Mouse (Mus musculus): ENCODE results near the gene Nabp2. TPM values are rescaled to one million over a fixed set of nuclear protein-coding genes. Genes with fewer than 3 reads are reported as not detected.

Nabp2 gene
- 79.3 and 82.9 TPM in 2 replicates for polyA plus RNA-seq (2011; ENCODE audit: insufficient read depth, insufficient read length, low read depth, missing spikeins)

DNA sequence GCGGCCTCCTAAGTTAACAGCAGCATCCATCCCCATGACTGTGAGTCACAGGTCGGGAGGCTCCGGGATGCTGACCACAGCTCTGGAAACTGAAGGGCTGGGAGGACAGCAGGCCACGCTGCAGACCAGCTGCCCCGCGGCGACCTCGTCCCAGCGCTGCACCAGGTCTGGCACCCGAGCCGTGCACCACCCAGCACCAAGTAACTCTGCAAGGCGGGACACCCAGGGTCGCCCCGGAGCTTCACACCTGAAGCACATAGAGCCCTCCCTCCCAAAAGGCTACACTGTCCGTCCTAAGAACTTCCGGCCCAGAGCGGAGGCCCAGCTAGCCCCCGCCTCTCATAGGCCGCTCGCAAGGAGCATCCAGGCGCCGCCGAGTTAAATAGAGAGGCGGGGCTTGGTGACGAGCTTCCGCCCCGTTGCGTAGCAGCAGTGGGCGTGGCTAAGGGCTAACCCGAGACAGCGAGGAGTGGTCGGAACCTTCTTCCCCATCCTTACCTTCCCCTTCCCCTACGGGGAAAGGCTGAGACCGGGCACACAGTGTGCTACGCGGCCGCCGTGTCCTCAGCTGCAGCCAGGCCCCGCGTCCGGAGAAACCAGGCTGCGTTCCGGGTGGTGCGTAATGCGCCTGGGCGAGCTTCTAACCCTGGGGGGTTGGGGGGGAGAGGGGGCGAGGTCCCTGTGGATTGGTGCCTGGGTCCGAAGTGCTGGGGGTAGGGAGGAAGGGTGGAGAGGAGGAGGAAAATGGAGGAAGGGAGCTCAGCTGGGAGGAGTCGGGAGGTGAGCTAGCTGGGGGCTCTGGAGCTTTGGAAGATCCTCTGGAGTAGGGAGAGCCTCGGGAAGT lies at the start of gene Nabp2, which contains the start of gene Rnf41:
Nabp2 (minus strand) TSS at position 282 of the 844 bp plus-strand sequence.
Rnf41 (plus strand) TSS at position 447 of the 844 bp plus-strand sequence.
- TF ChIP-seq POLR2A (IDR thresholded peaks at IDR 0.05; ENCODE audit: insufficient read depth, low read length) (peak; percentile 68), CTCF (IDR thresholded peaks at IDR 0.05; ENCODE audit: low read depth, low read length) (no peak)
- Histone ChIP-seq H3K4me3 (ENCODE audit: low read depth, low read length) (peak within 1 kb of the TSS; percentile 73), H3K9me3 (replicated peaks; ENCODE audit: control insufficient read depth, insufficient read depth, low read length, poor library complexity, severe bottlenecking) (no peaks in the 10 kb centered on the region), H3K36me3 (ENCODE audit: control insufficient read depth, insufficient read depth, low read length, poor library complexity, severe bottlenecking) (peaks cover 11% of the 10 kb centered on the region), H3K27ac (ENCODE audit: insufficient read depth, low read length) (peak within 1 kb of the TSS; percentile 57), H3K9ac (ENCODE audit: low read depth, poor library complexity, severe bottlenecking) (peak within 1 kb of the TSS; percentile 77), H3K27me3 (ENCODE audit: control insufficient read depth, insufficient read depth, low read length, poor library complexity, severe bottlenecking) (no peaks in the 10 kb centered on the region), H3K4me1 (ENCODE audit: control insufficient read depth, insufficient read depth, low read length) (peaks cover 1% of the 10 kb centered on the region)

DNA sequence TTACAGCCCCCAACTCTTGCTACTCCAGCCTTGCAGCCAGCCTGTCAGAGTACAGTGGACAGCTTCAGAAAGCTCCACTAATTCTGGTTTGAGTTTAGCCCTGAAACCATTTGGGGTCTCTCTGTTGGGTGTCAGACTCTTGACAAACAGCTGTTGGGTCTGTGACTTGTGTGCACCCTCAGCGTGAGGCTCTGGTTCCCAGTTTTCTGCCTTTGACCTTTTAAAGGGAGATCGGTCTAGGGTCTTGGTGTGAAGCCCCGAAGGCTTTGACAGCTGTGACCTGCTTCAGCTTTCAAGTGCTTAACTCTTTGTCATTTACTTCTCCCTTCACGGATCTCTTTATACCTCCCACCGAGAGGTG lies 49.0 kb upstream of the Nabp2 start:
- H3K9me3 ChIP-seq (replicated peaks; ENCODE audit: control insufficient read depth, insufficient read depth, low read length, poor library complexity, severe bottlenecking) = no peaks in the 10 kb centered on the region
- no peaks in the 10 kb centered on the region for H3K4me1 ChIP-seq (ENCODE audit: control insufficient read depth, insufficient read depth, low read length)
- H3K36me3 ChIP-seq (ENCODE audit: control insufficient read depth, insufficient read depth, low read length, poor library complexity, severe bottlenecking) = peaks cover 8% of the 10 kb centered on the region
- H3K27ac ChIP-seq (ENCODE audit: insufficient read depth, low read length) = no peak overlapping the region
- no peaks in the 10 kb centered on the region for H3K27me3 ChIP-seq (ENCODE audit: control insufficient read depth, insufficient read depth, low read length, poor library complexity, severe bottlenecking)
- H3K9ac ChIP-seq (ENCODE audit: low read depth, poor library complexity, severe bottlenecking) = peak overlapping the region; percentile 84; the same call in 1 of the 2 replicates
- no peak overlapping the region; the same call in 1 of the 2 replicates for H3K4me3 ChIP-seq (ENCODE audit: low read depth, low read length)
- TF ChIP-seq EP300 (IDR thresholded peaks at IDR 0.05; ENCODE audit: insufficient read depth, low read depth, low read length) = no peak
- TF ChIP-seq POLR2A (IDR thresholded peaks at IDR 0.05; ENCODE audit: insufficient read depth, low read length) = no peak
- no peak for TF ChIP-seq CTCF (IDR thresholded peaks at IDR 0.05; ENCODE audit: low read depth, low read length)

DNA sequence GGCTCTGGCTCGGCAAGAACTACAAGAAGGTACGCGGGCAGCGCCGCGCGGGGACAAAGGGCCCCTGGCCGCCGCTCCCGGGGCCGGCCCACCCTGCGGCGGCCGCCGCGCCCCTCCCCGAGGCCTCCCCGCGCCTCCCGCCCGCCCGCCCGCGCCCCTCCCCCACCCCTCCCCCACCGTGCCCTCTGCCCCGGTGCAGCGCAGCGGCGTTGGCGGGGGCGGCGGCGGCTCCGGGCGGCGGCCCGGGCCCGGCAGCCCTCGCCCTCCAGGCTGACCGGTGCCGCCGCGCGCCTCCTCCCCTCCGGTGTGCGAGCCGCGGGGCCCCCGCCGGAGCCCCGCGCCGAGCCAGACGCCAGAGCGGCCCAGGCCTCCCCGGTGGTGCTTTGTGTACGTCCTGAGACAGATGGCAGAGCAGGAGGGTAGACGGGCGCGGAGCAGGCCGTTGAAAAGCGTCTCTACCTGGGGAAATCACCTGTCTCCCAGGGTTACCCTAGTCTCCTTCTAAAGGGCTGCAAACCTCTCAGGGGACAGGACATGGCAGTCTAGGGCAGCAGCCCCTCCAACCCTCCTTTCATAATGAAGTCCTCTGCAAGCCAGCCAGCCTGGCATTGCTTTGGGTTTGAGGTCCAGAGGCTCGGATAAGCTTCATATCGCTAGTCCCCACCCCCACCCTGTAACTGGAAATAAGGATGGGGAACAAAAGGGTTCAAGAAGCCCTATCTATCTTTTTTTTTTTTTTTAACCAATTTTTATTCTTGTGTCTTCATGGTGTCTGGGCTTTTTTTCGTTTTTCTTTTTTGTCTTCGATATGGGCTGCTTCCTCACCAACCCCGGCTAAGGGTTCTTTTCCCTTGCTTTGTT lies 48.3 kb upstream of the Nabp2 start:
- no peaks in the 10 kb centered on the region for H3K9me3 ChIP-seq (replicated peaks; ENCODE audit: control insufficient read depth, insufficient read depth, low read length, poor library complexity, severe bottlenecking)
- peaks cover 6% of the 10 kb centered on the region; the same call in 1 of the 2 replicates for H3K36me3 ChIP-seq (ENCODE audit: control insufficient read depth, insufficient read depth, low read length, poor library complexity, severe bottlenecking)
- peak overlapping the region; percentile 84 for H3K9ac ChIP-seq (ENCODE audit: low read depth, poor library complexity, severe bottlenecking)
- no peaks in the 10 kb centered on the region for H3K4me1 ChIP-seq (ENCODE audit: control insufficient read depth, insufficient read depth, low read length)
- peak overlapping the region; percentile 94 for H3K4me3 ChIP-seq (ENCODE audit: low read depth, low read length)
- TF ChIP-seq EP300 (IDR thresholded peaks at IDR 0.05; ENCODE audit: insufficient read depth, low read depth, low read length) (no peak), CTCF (IDR thresholded peaks at IDR 0.05; ENCODE audit: low read depth, low read length) (no peak), POLR2A (IDR thresholded peaks at IDR 0.05; ENCODE audit: insufficient read depth, low read length) (no peak)
- H3K27me3 ChIP-seq (ENCODE audit: control insufficient read depth, insufficient read depth, low read length, poor library complexity, severe bottlenecking) = no peaks in the 10 kb centered on the region
- H3K27ac ChIP-seq (ENCODE audit: insufficient read depth, low read length) = no peak overlapping the region

DNA sequence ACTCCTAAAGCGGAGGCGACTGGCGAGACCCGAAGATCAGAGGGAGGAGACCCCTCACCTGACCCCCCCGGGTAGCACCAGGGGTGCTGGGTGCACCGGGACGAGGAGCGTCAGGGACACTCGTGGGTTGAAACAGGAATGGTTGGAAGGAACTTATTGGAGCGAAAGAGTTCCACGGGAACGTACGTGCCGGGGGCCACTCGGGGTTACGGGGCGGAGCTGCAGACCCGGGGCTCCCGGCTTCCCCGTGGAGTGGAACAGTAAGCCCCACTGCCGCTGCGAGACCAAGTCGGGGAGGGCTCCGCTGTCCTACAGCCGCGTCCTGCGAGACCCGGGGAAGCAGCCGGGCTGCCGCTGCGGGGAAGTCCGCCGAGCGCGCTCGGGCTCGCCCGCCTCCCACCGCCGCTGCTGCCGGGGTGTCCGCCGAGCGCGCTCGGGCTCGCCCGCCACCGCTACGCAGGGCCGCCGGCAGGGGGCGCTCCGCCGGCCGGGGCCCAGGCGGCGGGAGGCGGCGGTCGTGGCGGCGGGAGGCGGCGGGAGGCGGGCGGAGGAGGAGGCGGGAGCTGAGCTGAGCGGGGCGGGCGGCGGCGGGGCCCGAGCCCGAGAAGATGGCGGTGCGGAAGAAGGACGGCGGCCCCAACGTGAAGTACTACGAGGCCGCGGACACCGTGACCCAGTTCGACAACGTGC lies 47.6 kb upstream of the Nabp2 start, which contains the start of gene Smarcc2:
Smarcc2 (plus strand) TSS at position 530 of the 690 bp plus-strand sequence.
- TF ChIP-seq POLR2A (IDR thresholded peaks at IDR 0.05; ENCODE audit: insufficient read depth, low read length) = no peak
- peak; percentile 6 for TF ChIP-seq CTCF (IDR thresholded peaks at IDR 0.05; ENCODE audit: low read depth, low read length)
- Histone ChIP-seq H3K36me3 (ENCODE audit: control insufficient read depth, insufficient read depth, low read length, poor library complexity, severe bottlenecking) (0 out of 2 replicates have a peak, but pooled peaks cover 3% of the 10 kb centered on the region), H3K9ac (ENCODE audit: low read depth, poor library complexity, severe bottlenecking) (peak within 1 kb of the TSS; percentile 84)

DNA sequence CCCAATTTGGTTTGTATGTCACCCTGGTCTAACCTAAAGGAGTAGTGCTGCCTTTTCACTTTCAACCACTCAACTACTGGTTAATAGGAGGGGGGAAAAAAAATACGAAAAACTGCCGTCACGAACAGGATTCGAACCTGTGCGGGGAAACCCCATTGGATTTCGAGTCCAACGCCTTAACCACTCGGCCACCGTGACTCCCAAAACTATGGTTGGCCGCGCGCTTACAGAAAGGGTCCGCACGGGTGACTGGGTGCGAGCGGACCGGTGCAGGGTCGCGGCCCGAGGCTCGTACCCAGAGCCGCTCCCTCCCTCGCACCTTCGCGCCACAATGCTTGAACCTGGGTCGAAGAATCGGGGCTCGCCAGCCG lies 47.0 kb upstream of the Nabp2 start:
- Histone ChIP-seq H3K9ac (ENCODE audit: low read depth, poor library complexity, severe bottlenecking) (peak overlapping the region; percentile 84), H3K4me3 (ENCODE audit: low read depth, low read length) (peak overlapping the region; percentile 78), H3K27me3 (ENCODE audit: control insufficient read depth, insufficient read depth, low read length, poor library complexity, severe bottlenecking) (no peaks in the 10 kb centered on the region), H3K9me3 (replicated peaks; ENCODE audit: control insufficient read depth, insufficient read depth, low read length, poor library complexity, severe bottlenecking) (no peaks in the 10 kb centered on the region), H3K4me1 (ENCODE audit: control insufficient read depth, insufficient read depth, low read length) (no peaks in the 10 kb centered on the region), H3K27ac (ENCODE audit: insufficient read depth, low read length) (no peak overlapping the region), H3K36me3 (ENCODE audit: control insufficient read depth, insufficient read depth, low read length, poor library complexity, severe bottlenecking) (0 out of 2 replicates have a peak, but pooled peaks cover 3% of the 10 kb centered on the region)
- TF ChIP-seq EP300 (IDR thresholded peaks at IDR 0.05; ENCODE audit: insufficient read depth, low read depth, low read length) (0 out of 2 replicates have a peak, but pooled peaks have one; percentile 42), CTCF (IDR thresholded peaks at IDR 0.05; ENCODE audit: low read depth, low read length) (no peak), POLR2A (IDR thresholded peaks at IDR 0.05; ENCODE audit: insufficient read depth, low read length) (no peak)

More for the DNA sequence above, 47.6 kb upstream of the Nabp2 start, which contains the start of gene Smarcc2:
- no peaks in the 10 kb centered on the region for H3K4me1 ChIP-seq (ENCODE audit: control insufficient read depth, insufficient read depth, low read length)
- no peaks in the 10 kb centered on the region for H3K9me3 ChIP-seq (replicated peaks; ENCODE audit: control insufficient read depth, insufficient read depth, low read length, poor library complexity, severe bottlenecking)
- peak within 1 kb of the TSS; percentile 94 for H3K4me3 ChIP-seq (ENCODE audit: low read depth, low read length)
- no peaks in the 10 kb centered on the region for H3K27me3 ChIP-seq (ENCODE audit: control insufficient read depth, insufficient read depth, low read length, poor library complexity, severe bottlenecking)
- H3K27ac ChIP-seq (ENCODE audit: insufficient read depth, low read length) = no peak within 1 kb of the TSS
